Mouse (Mus musculus) forebrain, embryonic 11.5 days (tissue): ENCODE measurements at regions not wholly inside any gene's neighbourhood (a gene's known extent, or its start where the extent isn't known, plus 50 kb on each side); places are given as distances from the start of the nearest gene placed in this dataset.
"Not testable (repeated sequence)": the region's sequence is repeated elsewhere in the genome, so short reads cannot be mapped to it uniquely, and the experiment has no call there.

ENCODE experiments used
- ATAC-seq: fragments of 200-750 bp; cut with Nextera tagmentation; replicated peaks from 2 replicates; pipeline ENCODE4 v1.8.0; 2017; ENCODE audit warnings: moderate TSS enrichment; ENCODE audit not compliant: low FRiP score
- DNase-seq: peaks from one replicate; pipeline ENCODE4 v3.0.0-alpha.2; 2017; ENCODE audit warnings: low spot score
- H3K27ac ChIP-seq: fragments of 300-500 bp; sonication (generic); 2 replicates; pipeline ENCODE4 v1.5.1; 2014; ENCODE audit warnings: low read depth, low read length
- H3K27me3 ChIP-seq: fragments of 300-500 bp; sonication (generic); 2 replicates; pipeline ENCODE4 v1.6.1; 2014; ENCODE audit warnings: mild to moderate bottlenecking, low read length, mixed read lengths; ENCODE audit not compliant: control insufficient read depth, insufficient read depth
- H3K36me3 ChIP-seq: fragments of 300-500 bp; sonication (generic); 2 replicates; pipeline ENCODE4 v1.6.1; 2014; ENCODE audit warnings: mild to moderate bottlenecking, low read length, moderate library complexity, mixed read lengths; ENCODE audit not compliant: control insufficient read depth, insufficient read depth
- H3K4me1 ChIP-seq: fragments of 300-500 bp; sonication (generic); replicated peaks from 2 replicates; pipeline ENCODE4 v1.6.1; 2014; ENCODE audit warnings: low read length, mixed read lengths; ENCODE audit not compliant: control insufficient read depth, insufficient read depth
- H3K4me2 ChIP-seq: fragments of 300-500 bp; sonication (generic); 2 replicates; pipeline ENCODE4 v1.6.1; 2014; ENCODE audit warnings: low read depth, mild to moderate bottlenecking, low read length, moderate library complexity, mixed read lengths; ENCODE audit not compliant: severe bottlenecking
- H3K4me3 ChIP-seq: fragments of 300-500 bp; sonication (generic); 2 replicates; pipeline ENCODE4 v1.5.1; 2014; ENCODE audit warnings: low read depth, low read length
- H3K9ac ChIP-seq: fragments of 300-500 bp; sonication (generic); 2 replicates; pipeline ENCODE4 v1.6.1; 2014; ENCODE audit warnings: low read length
- H3K9me3 ChIP-seq: fragments of 300-500 bp; sonication (generic); 2 replicates; pipeline ENCODE4 v1.6.1; 2016; ENCODE audit warnings: low read length, mixed read lengths; ENCODE audit not compliant: control insufficient read depth
- WGBS: fragments of 180-500 bp; shearing (Covaris S2); extraction: QIAGEN DNeasy Blood & Tissue Kit; methylation state at CpG from one replicate; pipeline ENCODE4 v1.1.7; 2014; 5-methylcytosine and 5-hydroxymethylcytosine counted together

DNA sequence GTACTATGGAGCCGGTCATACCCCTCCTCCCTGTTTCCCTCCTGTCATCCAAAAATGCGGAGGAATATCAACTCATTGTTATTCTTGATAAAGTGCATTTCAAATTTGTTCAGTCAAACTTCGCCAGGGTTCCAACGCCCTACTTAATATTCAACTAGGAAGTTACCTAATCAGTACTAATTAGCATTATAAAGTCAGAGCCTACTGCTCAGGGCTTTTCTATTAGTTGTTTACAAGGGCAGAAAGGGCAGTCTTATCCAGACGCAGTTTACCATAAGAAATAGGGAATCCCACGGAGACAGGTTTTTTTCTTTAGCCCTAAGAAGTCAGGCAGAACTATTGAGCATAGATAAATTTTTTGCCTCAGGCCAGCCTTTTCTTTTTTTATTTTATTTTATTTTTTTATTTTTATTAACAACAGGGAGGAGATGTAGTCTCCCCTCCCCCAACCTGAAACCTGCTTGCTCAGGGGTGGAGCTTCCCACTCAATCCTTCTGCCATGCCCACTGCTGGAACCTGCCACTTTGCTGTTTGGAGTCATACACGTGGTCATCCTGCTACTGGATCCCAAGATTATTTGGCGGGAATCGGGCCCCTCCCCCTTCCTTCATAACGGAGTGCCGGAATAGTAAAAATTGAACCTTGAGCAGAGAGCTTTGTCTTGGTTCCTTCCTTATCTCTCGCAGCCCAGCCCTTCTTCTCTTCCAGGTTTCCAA is 632.9 kb downstream of the Cypt12 start:
- not testable (repeated sequence) for H3K4me2 ChIP-seq, H3K4me1 ChIP-seq, H3K4me3 ChIP-seq, DNase-seq, H3K27me3 ChIP-seq, ATAC-seq, H3K9ac ChIP-seq, H3K27ac ChIP-seq, H3K36me3 ChIP-seq, H3K9me3 ChIP-seq
- WGBS: 58% methylated on average over 12 of the region's 12 CpGs

- H3K4me3 ChIP-seq: no peak overlapping the region
- DNase-seq: no peak
- peaks cover 3% of the 10 kb centered on the region; the same call in 1 of the 2 replicates for H3K4me1 ChIP-seq
- H3K9ac ChIP-seq: no peak overlapping the region
- no peak overlapping the region for H3K4me2 ChIP-seq
- H3K9me3 ChIP-seq: no peaks in the 10 kb centered on the region
- 18% methylated on average over 7 of the region's 7 CpGs for whole genome bisulfite sequencing
- no peak for ATAC-seq
- H3K27me3 ChIP-seq: no peaks in the 10 kb centered on the region
- no peaks in the 10 kb centered on the region for H3K36me3 ChIP-seq
- H3K27ac ChIP-seq: no peak overlapping the region
These were observed 672.4 kb downstream of the Cypt12 start for GRCm38 (mm10) chr3:18620608-18621007.

- DNase-seq: peak; percentile 64
- no peaks in the 10 kb centered on the region for H3K9me3 ChIP-seq
- H3K36me3 ChIP-seq: no peaks in the 10 kb centered on the region
- H3K27ac ChIP-seq: no peak overlapping the region
- peaks cover 5% of the 10 kb centered on the region; the same call in 1 of the 2 replicates for H3K4me1 ChIP-seq
- peak; percentile 62 for ATAC-seq
- no peak overlapping the region for H3K4me3 ChIP-seq
- WGBS: under 1% methylated on average over 4 of the region's 4 CpGs
- peak overlapping the region; percentile 62; the same call in 1 of the 2 replicates for H3K4me2 ChIP-seq
- H3K9ac ChIP-seq: peak overlapping the region; percentile 52; the same call in 1 of the 2 replicates
- no peaks in the 10 kb centered on the region for H3K27me3 ChIP-seq
These were observed 675.7 kb downstream of the Cypt12 start for GRCm38 (mm10) chr3:18623831-18624304.

- H3K4me2 ChIP-seq: peak overlapping the region; percentile 62
- 2% methylated on average over 10 of the region's 10 CpGs for WGBS
- DNase-seq: peak; percentile 61
- peak overlapping the region; percentile 52 for H3K9ac ChIP-seq
- H3K27me3 ChIP-seq: no peaks in the 10 kb centered on the region
- peaks cover 5% of the 10 kb centered on the region; the same call in 1 of the 2 replicates for H3K4me1 ChIP-seq
- H3K9me3 ChIP-seq: no peaks in the 10 kb centered on the region
- no peaks in the 10 kb centered on the region for H3K36me3 ChIP-seq
- peak overlapping the region; percentile 26; the same call in 1 of the 2 replicates for H3K4me3 ChIP-seq
- H3K27ac ChIP-seq: peak overlapping the region; percentile 52
- ATAC-seq: 0 out of 2 replicates have a peak, but pooled peaks have one; percentile 42
These were observed 676.4 kb downstream of the Cypt12 start for GRCm38 (mm10) chr3:18624381-18625145.

- ATAC-seq: peak; percentile 80
- Histone ChIP-seq H3K27me3 (no peaks in the 10 kb centered on the region), H3K36me3 (no peaks in the 10 kb centered on the region), H3K4me2 (peak overlapping the region; percentile 62), H3K9me3 (no peaks in the 10 kb centered on the region), H3K4me1 (peaks cover 5% of the 10 kb centered on the region; the same call in 1 of the 2 replicates), H3K4me3 (peak overlapping the region; percentile 26), H3K27ac (peak overlapping the region; percentile 57), H3K9ac (peak overlapping the region; percentile 52)
- 1% methylated on average over 32 of the region's 32 CpGs for WGBS
- DNase-seq: peak; percentile 77
These were observed 677.5 kb downstream of the Cypt12 start for GRCm38 (mm10) chr3:18625395-18626328.

- Histone ChIP-seq H3K4me1 (peaks cover 5% of the 10 kb centered on the region; the same call in 1 of the 2 replicates), H3K4me3 (no peak overlapping the region), H3K27ac (peak overlapping the region; percentile 57), H3K27me3 (no peaks in the 10 kb centered on the region), H3K9ac (no peak overlapping the region; the same call in 1 of the 2 replicates), H3K36me3 (no peaks in the 10 kb centered on the region), H3K4me2 (peak overlapping the region; percentile 62; the same call in 1 of the 2 replicates), H3K9me3 (no peaks in the 10 kb centered on the region)
- ATAC-seq (no peak), DNase-seq (no peak)
- WGBS: 35% methylated on average over 6 of the region's 6 CpGs
These were observed 678.2 kb downstream of the Cypt12 start for GRCm38 (mm10) chr3:18626375-18626774.

DNA sequence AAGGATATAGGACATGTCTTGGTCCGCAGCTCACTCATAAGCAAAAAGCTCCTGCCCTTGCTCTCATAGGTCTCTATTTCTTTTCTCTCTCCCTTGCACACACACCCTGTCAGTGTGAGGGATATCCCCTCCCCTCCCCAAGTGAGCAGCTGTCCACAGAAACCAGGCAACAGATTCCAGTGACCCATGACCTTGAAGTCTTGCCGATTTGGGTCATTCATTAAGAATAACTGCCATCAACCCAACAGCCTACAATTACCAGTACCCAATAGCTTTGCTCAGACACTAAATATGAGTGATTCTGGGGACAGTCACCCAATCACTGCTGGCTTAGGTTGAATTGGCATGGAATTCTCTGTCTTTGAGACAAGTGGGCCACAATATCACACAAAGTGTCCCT is 678.6 kb downstream of the Cypt12 start:
- no peaks in the 10 kb centered on the region for H3K36me3 ChIP-seq
- no peak overlapping the region for H3K9ac ChIP-seq
- no peaks in the 10 kb centered on the region for H3K9me3 ChIP-seq
- WGBS: 71% methylated on average over 2 of the region's 2 CpGs
- no peak for DNase-seq
- H3K4me3 ChIP-seq: no peak overlapping the region
- no peak overlapping the region for H3K27ac ChIP-seq
- peaks cover 5% of the 10 kb centered on the region; the same call in 1 of the 2 replicates for H3K4me1 ChIP-seq
- H3K4me2 ChIP-seq: no peak overlapping the region
- H3K27me3 ChIP-seq: no peaks in the 10 kb centered on the region
- ATAC-seq: no peak

DNA sequence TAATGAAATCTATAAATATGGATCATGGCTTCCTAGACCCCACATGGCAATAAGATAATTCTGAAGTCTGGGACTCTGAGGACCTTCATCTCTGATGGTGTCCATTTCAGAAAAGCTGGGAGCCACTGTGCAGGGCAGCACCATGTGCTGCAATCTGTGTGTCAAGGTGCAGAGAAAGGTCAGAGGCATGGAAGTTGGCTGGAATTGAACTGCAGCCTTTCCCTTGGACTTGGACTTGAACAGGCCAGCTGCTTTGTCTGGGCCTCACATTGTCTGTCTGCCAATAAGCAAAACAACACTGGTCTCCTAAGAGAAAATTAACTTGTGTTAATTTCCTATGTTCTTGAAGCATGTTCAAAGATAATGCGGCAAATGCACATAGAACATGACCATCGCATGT is 681.0 kb downstream of the Cypt12 start:
- WGBS: 94% methylated on average over 2 of the region's 2 CpGs
- ATAC-seq: no peak
- no peaks in the 10 kb centered on the region for H3K36me3 ChIP-seq
- no peak overlapping the region for H3K9ac ChIP-seq
- no peaks in the 10 kb centered on the region for H3K9me3 ChIP-seq
- no peaks in the 10 kb centered on the region for H3K27me3 ChIP-seq
- no peak overlapping the region for H3K4me3 ChIP-seq
- no peak overlapping the region for H3K4me2 ChIP-seq
- H3K27ac ChIP-seq: no peak overlapping the region
- H3K4me1 ChIP-seq: peaks cover 2% of the 10 kb centered on the region; the same call in 1 of the 2 replicates
- DNase-seq: no peak
